Mouse (Mus musculus) cerebellum, adult (tissue): Measurements from ENCODE around the gene Gm49373.
"Not testable (repeated sequence)": the region's sequence is repeated elsewhere in the genome, so short reads cannot be mapped to it uniquely, and the experiment has no call there.

Experiments
- ATAC-seq: cut with Nextera tagmentation; 2 replicates; pipeline ENCODE4 v1.9.2; 2017; ENCODE audit warnings: mild to moderate bottlenecking, moderate library complexity, mixed read lengths; ENCODE audit not compliant: insufficient number of reproducible peaks, low FRiP score, low TSS enrichment

The Gm49373 gene

DNA sequence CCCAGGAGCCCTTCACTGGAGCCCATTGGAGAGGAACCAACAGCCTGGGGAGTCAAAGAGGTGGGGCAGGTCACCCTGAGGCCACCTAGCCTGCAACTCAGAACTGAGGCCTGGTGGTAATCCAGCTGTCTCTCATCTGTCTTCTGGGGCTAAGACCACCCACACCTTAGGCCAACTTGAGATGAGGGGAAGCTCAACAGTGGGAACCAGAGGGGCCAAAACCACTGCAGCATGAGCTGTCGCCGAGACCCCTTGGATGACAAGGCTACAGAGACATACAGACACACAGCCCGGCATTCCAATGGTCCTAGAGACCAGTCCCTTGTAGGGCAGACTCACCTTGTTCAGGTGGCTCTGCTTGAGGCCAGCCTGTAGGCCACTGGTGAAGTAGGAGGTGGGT, 2.7 kb upstream of the Gm49373 start:
- ATAC-seq, result no peak

DNA sequence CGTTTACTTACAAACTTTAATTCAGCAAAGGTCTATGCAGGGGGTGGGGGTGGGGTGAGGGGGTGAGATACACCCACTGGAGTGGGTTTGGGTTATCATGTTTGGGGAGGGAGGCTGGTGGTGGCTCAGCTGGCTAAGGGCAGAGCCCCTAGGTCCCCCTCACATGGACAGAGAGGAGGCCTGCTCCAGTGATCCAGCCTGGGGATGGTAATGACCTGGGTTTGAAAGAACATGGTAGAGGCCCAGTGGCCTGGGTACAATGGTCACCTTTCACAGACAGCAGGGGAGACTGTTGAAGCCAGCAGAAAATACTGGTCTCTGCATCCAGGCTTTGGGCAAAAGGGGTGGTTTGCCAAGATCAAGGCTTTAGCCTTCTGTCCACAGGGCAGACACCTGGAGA, 1.3 kb upstream of the Gm49373 start:
- ATAC-seq, result no peak

DNA sequence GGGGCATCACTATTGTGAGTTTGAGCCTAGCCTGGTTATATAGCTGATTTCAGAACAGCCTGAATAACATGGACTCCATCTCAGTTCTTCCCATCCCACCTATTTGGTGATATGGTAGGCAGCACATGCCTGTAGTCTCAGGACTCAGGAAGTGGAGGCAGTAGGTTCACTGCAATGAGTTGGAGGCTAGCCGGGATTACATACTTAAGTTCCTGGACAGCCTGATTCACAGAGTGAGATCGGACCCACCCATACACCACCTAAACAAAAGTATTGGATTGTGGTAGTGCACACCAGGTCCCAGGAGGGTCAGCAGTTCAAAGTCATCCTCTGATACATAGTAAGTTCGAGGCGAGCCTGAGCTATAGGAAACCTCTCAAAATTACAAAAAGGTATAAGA, 255 bp downstream of the Gm49373 start:
- ATAC-seq, result no peak

DNA sequence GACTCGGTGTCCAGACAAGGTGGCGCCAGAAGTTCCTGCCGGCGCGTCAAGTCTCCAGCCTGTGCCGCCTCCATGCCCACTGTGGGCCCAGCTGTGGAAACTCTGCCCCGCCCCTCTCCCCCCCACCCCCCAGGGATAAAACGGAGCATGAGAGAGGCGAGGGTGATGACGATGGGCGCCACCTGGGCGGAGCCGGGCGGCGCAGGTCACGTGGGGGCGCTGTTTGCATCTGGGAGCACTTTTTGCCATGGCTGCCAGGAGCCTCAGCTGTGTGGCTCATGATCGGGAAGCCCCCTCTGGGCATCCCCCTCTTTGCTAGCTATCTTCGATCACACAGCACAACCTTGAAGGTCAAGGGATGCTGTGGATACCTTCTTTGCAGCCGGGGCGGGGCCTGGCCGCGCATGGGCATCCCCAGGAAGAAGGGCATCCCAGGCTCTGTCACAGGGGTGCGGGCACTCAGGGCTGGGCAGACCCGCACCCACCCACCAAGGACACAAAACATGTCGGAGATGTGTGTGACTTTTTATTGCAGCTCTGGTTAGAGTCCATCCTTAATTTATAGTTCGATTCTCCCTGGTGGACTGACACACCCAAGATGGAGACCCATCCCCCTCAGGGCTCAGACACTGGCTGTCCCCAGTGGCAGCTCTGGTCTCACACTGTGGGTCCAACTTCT, 5.8 kb downstream of the Gm49373 start, which contains the start of gene Zglp1:
Gene Zglp1 (minus strand): TSS at position 88 of the 679 bp plus-strand sequence.
- ATAC-seq, result no peak

- ATAC-seq, result no peak
Measured at GRCm38 (mm10) chr9:21062928-21063327, 10.0 kb downstream of the Gm49373 start.

GRCm38 (mm10) chr9:21051578-21051977, 21.3 kb downstream of the Gm49373 start:
- no peak for ATAC-seq

- ATAC-seq, result no peak
Measured at GRCm38 (mm10) chr9:21045235-21045634, 27.7 kb downstream of the Gm49373 start.

GRCm38 (mm10) chr9:21044785-21045184, 28.1 kb downstream of the Gm49373 start:
- not testable (repeated sequence) for ATAC-seq

DNA sequence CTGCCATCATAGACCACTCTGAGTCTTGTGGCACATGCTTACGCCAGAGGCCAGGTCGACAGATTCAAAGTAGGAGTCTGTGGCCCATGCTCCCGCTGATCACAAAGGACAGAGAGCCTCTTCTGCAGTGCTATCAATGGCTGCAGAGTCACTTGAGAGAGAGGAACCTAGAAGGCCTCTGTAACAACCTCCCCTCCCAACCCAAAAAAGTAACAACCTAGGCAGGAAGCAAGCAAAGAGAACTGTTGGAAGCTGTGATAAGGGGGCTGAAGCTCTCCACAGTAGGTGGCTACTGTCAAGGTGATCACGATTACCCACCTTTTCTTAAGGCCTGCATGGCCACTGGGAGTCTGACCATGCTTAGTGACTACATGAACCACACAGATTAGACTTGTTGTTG, 29.3 kb downstream of the Gm49373 start:
- no peak for ATAC-seq

GRCm38 (mm10) chr9:21041308-21041707, 31.6 kb downstream of the Gm49373 start:
- no peak for ATAC-seq

DNA sequence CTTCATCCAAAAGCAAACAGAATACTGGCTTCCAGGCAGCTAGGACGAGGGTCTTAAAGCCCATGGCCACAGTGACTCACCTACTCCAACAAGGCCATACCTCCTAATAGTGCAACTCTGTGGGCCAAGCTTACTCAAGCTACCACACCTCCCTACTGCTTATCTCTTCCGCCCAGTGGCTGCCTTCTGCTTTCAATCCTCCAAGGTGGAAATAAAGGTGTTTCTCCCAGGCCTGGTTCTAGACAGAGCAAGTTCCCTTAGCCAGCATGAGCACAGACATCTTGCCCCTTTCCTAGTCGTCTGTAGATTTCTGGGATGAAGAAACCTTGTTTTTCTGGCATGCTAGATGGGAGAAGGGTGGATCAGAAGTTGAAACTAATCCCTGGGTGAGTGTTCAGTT, 33.1 kb downstream of the Gm49373 start:
- no peak for ATAC-seq

GRCm38 (mm10) chr9:21037481-21037891, 35.4 kb downstream of the Gm49373 start:
- ATAC-seq, result no peak

DNA sequence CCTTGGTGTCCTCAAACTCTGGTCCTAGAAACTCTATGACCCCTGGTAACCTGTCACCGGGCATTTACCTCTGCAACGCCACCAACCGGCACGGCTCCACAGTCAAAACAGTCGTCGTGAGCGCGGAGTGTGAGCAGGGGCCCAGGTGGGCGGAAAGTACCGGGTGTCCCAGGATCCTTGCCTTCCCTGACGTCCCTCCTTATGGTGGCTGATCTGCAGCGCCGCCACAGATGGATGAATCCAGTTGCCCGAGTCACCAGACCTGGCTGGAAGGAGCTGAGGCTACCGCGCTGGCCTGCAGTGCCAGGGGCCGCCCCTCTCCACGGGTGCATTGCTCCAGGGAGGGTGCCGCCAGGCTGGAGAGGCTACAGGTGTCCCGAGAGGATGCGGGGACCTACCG, 36.2 kb downstream of the Gm49373 start:
- ATAC-seq, result no peak

DNA sequence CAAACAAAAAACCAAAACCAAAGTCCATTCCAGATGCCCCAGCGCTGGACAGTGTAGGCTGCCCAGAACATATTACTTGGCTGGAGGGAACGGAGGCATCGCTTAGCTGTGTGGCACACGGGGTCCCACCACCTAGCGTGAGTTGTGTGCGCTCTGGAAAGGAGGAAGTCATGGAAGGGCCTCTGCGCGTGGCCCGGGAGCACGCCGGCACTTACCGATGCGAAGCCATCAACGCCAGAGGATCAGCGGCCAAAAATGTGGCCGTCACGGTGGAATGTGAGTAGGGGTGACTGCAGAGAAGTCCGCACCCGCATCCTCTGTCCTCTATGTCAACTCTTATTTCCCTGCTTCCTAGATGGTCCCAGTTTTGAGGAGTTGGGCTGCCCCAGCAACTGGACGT, 36.7 kb downstream of the Gm49373 start:
- no peak for ATAC-seq

DNA sequence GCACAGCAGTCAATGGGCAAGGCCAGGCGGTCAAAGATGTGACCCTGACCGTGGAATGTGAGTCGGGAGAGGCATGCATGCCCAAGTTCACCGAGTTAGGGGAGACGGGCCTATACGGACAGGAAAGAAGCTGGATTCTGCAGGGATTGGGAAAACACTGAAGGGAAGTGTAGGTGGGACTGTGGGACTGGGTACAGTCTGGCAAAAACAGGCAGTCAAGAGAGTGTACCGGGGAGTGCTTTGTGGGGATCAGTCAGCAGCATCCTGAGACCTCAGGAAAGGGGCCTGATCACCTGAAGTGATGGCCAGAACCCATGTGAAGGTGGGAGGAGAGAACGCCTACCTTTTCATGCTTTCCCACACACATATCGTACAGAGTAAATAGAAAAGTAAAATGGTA, 37.3 kb downstream of the Gm49373 start:
- ATAC-seq, result no peak

GRCm38 (mm10) chr9:21034481-21035085, 38.3 kb downstream of the Gm49373 start:
- no peak for ATAC-seq

DNA sequence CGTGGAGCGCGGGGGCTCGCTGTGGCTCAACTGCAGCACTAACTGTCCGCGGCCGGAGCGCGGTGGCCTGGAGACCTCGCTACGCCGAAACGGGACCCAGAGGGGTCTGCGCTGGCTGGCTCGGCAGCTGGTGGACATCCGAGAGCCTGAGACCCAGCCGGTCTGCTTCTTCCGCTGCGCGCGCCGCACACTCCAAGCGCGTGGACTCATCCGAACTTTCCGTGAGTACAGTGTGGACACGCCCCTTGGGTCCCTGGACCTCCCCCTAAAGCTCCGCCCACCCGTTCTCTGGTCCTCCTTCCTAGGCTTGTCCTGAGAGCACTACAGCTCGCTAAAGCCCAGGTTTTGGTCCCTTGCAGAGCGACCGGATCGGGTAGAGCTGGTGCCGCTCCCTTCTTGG, 39.8 kb downstream of the Gm49373 start:
- no peak for ATAC-seq

DNA sequence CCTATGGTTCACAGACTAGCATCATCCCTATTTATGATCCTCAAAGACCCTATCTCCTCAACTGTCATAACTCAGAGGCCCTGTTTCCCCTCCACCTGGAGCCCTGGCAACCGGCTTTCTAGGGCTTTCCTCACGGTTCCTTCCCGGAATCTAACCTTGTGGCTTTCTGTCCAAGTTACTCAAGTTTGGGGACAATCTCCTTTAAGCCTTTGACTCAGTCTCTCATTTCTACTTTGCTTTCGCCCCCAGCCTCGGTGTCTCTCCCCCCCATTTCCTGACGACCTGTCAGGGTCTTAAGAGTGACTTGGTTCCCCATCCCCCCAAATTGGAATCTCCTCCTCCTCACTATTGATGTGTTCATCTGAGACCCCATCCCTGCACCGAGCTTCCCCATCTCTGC, 40.4 kb downstream of the Gm49373 start:
- no peak for ATAC-seq

DNA sequence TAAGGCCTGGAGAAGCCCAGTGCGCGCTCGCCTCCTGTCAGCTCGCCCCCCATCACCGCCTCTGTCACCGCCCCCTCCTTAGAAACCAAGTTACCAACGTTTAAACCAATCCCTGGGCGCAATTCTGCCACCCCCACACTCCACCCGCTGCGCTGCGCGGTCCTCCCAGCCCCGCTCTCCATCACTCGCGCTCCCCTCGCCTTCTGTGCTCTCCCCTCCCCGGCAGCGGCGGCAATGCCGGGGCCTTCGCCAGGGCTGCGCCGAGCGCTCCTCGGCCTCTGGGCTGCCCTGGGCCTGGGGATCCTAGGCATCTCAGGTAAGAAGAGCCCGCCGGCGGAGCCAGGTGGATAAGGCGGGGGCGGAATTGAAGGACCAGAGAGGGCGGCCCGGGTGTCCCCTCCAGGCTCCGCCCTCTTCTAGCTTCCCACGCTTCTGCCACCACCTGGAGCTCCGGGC, 41.0 kb downstream of the Gm49373 start, which contains the start of gene Icam5:
Gene Icam5 (plus strand): TSS at position 178 of the 456 bp plus-strand sequence.
- peak; percentile 36 for ATAC-seq

- no peak for ATAC-seq
Measured at GRCm38 (mm10) chr9:21031251-21031895, 41.5 kb downstream of the Gm49373 start.

DNA sequence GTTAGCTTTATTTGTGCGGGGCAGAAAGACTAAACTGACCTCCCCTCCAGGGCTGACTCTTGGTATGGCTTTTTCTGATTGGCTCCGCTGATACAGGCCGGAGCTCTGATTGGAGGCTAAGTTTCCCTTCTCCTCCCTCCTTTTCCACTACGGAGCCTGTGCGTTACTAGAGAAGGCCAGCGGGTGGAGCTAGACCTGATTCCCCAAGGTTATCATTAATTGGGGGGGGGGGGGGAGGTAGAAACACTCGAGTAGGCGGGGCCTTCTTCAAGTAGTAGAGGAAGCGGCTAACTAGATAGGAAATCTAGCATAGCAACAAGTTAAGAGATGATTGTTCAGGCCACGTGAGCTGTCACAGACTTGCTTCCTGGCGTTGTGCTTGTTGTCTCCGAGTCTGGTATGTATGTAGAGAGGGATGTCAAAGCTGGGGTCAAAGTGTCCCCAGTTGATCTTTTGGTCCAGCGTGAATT, 42.1 kb downstream of the Gm49373 start:
- peak; percentile 74; the same call in 1 of the 2 replicates for ATAC-seq
